Mouse (Mus musculus) forebrain, embryonic 11.5 days (tissue): Measurements from ENCODE around the gene Pla2g12b. TPM values are rescaled to one million over a fixed set of nuclear protein-coding genes. Genes with fewer than 3 reads are reported as not detected.

Source experiments
- ATAC-seq: fragments of 200-750 bp; cut with Nextera tagmentation; replicated peaks from 2 replicates; pipeline ENCODE4 v1.8.0; 2017; ENCODE audit warnings: moderate TSS enrichment; ENCODE audit not compliant: low FRiP score
- DNase-seq: peaks from one replicate; pipeline ENCODE4 v3.0.0-alpha.2; 2017; ENCODE audit warnings: low spot score
- H3K27ac ChIP-seq: fragments of 300-500 bp; sonication (generic); 2 replicates; pipeline ENCODE4 v1.5.1; 2014; ENCODE audit warnings: low read depth, low read length
- H3K27me3 ChIP-seq: fragments of 300-500 bp; sonication (generic); 2 replicates; pipeline ENCODE4 v1.6.1; 2014; ENCODE audit warnings: mild to moderate bottlenecking, low read length, mixed read lengths; ENCODE audit not compliant: control insufficient read depth, insufficient read depth
- H3K36me3 ChIP-seq: fragments of 300-500 bp; sonication (generic); 2 replicates; pipeline ENCODE4 v1.6.1; 2014; ENCODE audit warnings: mild to moderate bottlenecking, low read length, moderate library complexity, mixed read lengths; ENCODE audit not compliant: control insufficient read depth, insufficient read depth
- H3K4me1 ChIP-seq: fragments of 300-500 bp; sonication (generic); replicated peaks from 2 replicates; pipeline ENCODE4 v1.6.1; 2014; ENCODE audit warnings: low read length, mixed read lengths; ENCODE audit not compliant: control insufficient read depth, insufficient read depth
- H3K4me2 ChIP-seq: fragments of 300-500 bp; sonication (generic); 2 replicates; pipeline ENCODE4 v1.6.1; 2014; ENCODE audit warnings: low read depth, mild to moderate bottlenecking, low read length, moderate library complexity, mixed read lengths; ENCODE audit not compliant: severe bottlenecking
- H3K4me3 ChIP-seq: fragments of 300-500 bp; sonication (generic); 2 replicates; pipeline ENCODE4 v1.5.1; 2014; ENCODE audit warnings: low read depth, low read length
- H3K9ac ChIP-seq: fragments of 300-500 bp; sonication (generic); 2 replicates; pipeline ENCODE4 v1.6.1; 2014; ENCODE audit warnings: low read length
- H3K9me3 ChIP-seq: fragments of 300-500 bp; sonication (generic); 2 replicates; pipeline ENCODE4 v1.6.1; 2016; ENCODE audit warnings: low read length, mixed read lengths; ENCODE audit not compliant: control insufficient read depth
- WGBS: fragments of 180-500 bp; shearing (Covaris S2); extraction: QIAGEN DNeasy Blood & Tissue Kit; methylation state at CpG from one replicate; pipeline ENCODE4 v1.1.7; 2014; 5-methylcytosine and 5-hydroxymethylcytosine counted together
- polyA plus RNA-seq: library from polyadenylated mRNA; unstranded; fragments of >200 nt; fragmentation: Nextera tagmentation; extraction: Ambion mirVana; gene quantifications from 2 replicates; pipeline ENCODE4 v1.2.1, GENCODE M21; 2014

Pla2g12b gene
- polyA plus RNA-seq, 1 experiment from 2014 or later: not detected

DNA sequence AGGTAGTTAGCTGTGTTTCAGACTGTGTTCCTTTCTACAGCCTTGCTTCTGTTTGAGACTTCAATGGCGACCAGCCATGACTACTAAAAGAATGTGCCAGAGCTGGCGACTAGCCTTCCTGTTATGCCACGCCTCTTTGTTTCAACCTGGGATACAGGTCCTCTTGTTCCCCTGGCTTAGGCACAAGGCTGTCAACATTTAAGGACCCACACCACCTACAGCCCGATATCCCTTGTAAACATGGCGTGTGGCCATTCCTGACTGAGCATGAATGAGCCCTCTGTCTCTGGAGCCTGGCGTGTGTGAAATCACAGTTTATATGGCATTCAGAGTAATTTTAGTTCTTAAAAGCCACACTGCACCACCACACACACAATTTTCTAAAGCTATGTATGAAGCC, 58.8 kb downstream of the Pla2g12b start:
- Histone ChIP-seq H3K36me3 (no peaks in the 10 kb centered on the region), H3K9ac (no peak overlapping the region), H3K9me3 (no peaks in the 10 kb centered on the region), H3K4me2 (no peak overlapping the region), H3K4me3 (no peak overlapping the region), H3K27ac (no peak overlapping the region), H3K4me1 (no peaks in the 10 kb centered on the region), H3K27me3 (no peaks in the 10 kb centered on the region)
- ATAC-seq: no peak
- no peak for DNase-seq
- 92% methylated on average over 6 of the region's 6 CpGs for WGBS

DNA sequence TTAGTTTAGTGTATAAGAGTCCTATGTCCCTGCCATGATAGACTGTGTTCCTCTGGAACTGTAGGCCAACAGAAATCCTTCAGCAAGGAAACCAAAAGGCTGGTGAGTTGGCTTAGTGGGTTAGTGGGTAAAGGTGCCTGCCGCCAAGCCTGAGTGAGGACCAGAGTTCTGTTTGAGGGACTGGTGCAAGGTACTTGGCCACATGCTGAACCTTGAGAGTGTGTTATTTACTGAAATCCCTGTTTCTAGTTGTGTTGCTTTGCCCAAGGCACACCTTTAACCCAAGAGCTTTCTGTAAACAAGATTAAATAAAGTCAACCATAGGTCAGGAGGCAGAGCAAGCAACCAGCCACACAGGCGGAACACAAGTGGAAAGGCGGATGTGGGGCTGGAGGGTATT, 62.1 kb downstream of the Pla2g12b start:
- Histone ChIP-seq H3K27ac (no peak overlapping the region), H3K4me1 (no peaks in the 10 kb centered on the region), H3K9me3 (no peaks in the 10 kb centered on the region), H3K27me3 (no peaks in the 10 kb centered on the region), H3K4me2 (no peak overlapping the region), H3K36me3 (no peaks in the 10 kb centered on the region), H3K4me3 (no peak overlapping the region), H3K9ac (no peak overlapping the region)
- 92% methylated on average over 3 of the region's 3 CpGs for WGBS
- no peak for ATAC-seq
- DNase-seq: no peak

DNA sequence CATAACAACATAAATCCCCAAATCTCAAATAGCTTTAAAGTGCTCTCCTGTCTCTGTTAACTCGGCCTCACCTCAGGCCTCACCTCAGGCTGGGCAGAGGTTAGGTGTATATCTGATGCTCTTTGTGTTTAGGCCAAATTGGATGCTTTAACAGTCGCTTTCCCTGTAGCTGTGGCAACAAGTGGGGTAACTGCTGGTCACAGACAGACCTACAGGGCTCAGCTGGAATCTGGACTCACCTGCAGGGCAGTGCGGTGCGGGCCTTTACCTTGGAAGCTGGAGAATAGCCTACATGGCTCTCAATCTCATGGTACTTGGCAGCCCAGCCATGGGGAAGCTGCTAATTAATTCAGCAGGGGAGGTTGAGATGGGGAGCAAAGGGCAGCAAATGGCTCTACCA, 63.2 kb downstream of the Pla2g12b start:
- ATAC-seq (no peak), DNase-seq (no peak)
- Histone ChIP-seq H3K4me3 (no peak overlapping the region), H3K9me3 (no peaks in the 10 kb centered on the region), H3K27me3 (no peaks in the 10 kb centered on the region), H3K27ac (no peak overlapping the region), H3K4me1 (no peaks in the 10 kb centered on the region), H3K4me2 (no peak overlapping the region), H3K36me3 (no peaks in the 10 kb centered on the region), H3K9ac (no peak overlapping the region)
- 78% methylated on average over 4 of the region's 4 CpGs for WGBS

DNA sequence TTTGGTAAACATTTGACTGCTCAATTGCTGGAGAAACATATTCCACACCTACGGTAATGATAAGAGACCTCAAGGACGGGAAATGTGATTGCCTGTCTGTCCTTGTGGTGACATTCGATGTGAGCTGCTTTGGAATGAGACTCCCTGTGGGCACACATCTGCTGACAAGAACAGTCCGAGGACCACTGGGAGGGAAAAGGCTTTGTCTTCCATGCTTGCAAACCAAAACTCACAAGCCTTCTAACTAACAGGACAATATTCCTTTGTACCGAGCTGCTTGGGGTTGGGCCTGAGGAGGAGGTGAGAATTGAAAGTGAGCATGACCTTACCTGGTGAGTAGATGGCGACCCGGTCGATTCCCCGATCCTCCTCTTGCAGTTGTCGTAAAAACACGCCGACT, 63.8 kb downstream of the Pla2g12b start:
- no peaks in the 10 kb centered on the region for H3K4me1 ChIP-seq
- no peak overlapping the region for H3K9ac ChIP-seq
- H3K4me3 ChIP-seq: no peak overlapping the region
- no peak overlapping the region for H3K27ac ChIP-seq
- H3K9me3 ChIP-seq: no peaks in the 10 kb centered on the region
- DNase-seq (no peak), ATAC-seq (no peak)
- WGBS: 88% methylated on average over 12 of the region's 12 CpGs
- H3K4me2 ChIP-seq: no peak overlapping the region
- H3K36me3 ChIP-seq: no peaks in the 10 kb centered on the region
- no peaks in the 10 kb centered on the region for H3K27me3 ChIP-seq

DNA sequence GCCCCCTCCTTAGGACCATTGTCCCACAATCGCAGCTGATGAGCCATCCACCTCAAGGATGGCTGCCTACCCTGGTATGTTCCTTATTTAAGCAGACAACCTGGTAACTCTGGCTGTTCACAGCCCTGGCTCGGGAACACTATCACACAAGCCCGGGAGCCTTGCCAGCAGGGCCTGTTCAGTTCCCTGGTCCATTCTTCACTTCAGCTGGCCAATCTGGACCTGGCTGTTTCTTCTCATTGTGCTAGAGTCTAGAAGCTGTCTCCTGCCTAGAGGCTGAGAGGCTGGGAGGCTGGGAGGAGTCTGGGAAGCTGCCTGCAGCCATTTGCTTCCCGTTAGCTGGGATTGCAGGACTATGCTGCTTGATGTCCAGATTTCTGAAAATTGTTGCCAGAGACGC, 67.0 kb downstream of the Pla2g12b start:
- H3K4me3 ChIP-seq: no peak overlapping the region
- ATAC-seq: no peak
- no peaks in the 10 kb centered on the region for H3K27me3 ChIP-seq
- H3K4me1 ChIP-seq: no peaks in the 10 kb centered on the region
- no peak overlapping the region for H3K9ac ChIP-seq
- no peaks in the 10 kb centered on the region for H3K9me3 ChIP-seq
- 82% methylated on average over 5 of the region's 5 CpGs for WGBS
- no peaks in the 10 kb centered on the region for H3K36me3 ChIP-seq
- no peak overlapping the region for H3K4me2 ChIP-seq
- H3K27ac ChIP-seq: no peak overlapping the region
- DNase-seq: no peak

Other genes with a start within 250 kb of the Pla2g12b start
- gene Sept10, start 181.8 kb upstream of the Pla2g12b start, polyA plus RNA-seq: 31.8 and 37.3 TPM in 2 replicates
- gene Sowahc, start 181.7 kb upstream of the Pla2g12b start, polyA plus RNA-seq: 13.7 and 15.2 TPM in 2 replicates
- gene P4ha1, start 80.4 kb upstream of the Pla2g12b start, polyA plus RNA-seq: 40.6 and 46.1 TPM in 2 replicates
- 1.4 and 7.5 TPM in 2 replicates for gene Gm10273, start 8.0 kb upstream of the Pla2g12b start, polyA plus RNA-seq
- gene Oit3, start 38.1 kb downstream of the Pla2g12b start, polyA plus RNA-seq: 0.23 and 0.72 TPM in 2 replicates
- gene Gm10322, start 212.4 kb downstream of the Pla2g12b start, polyA plus RNA-seq: not detected in 2 replicates
- 20.8 and 22.3 TPM in 2 replicates for gene Mcu, start 213.0 kb downstream of the Pla2g12b start, polyA plus RNA-seq